Mouse (Mus musculus) embryonic fibroblast, embryonic 13.5 days (primary cell): ENCODE measurements around the gene 2810006K23Rik.

ENCODE experiments used
- CTCF ChIP-seq: IDR thresholded peaks from 2 replicates; pipeline ENCODE4 v1.5.1; 2011; ENCODE audit warnings: mild to moderate bottlenecking, control low read depth, low read length, moderate library complexity, borderline replicate concordance; ENCODE audit not compliant: insufficient read depth
- POLR2A ChIP-seq: IDR thresholded peaks from 2 replicates; pipeline ENCODE4 v1.6.1; 2011; ENCODE audit warnings: low read depth, mild to moderate bottlenecking, control low read depth, low read length, moderate library complexity

- TF ChIP-seq CTCF (no peak), POLR2A (no peak)
Measured at GRCm38 (mm10) chr5:124310091-124310490, 17.8 kb upstream of the 2810006K23Rik start.
